Mouse (Mus musculus) cortical plate, adult 2 months (tissue): Measurements from ENCODE around the gene Tex2.

Source experiments
- CTCF ChIP-seq: fragments of 200-500 bp; IDR thresholded peaks from 2 replicates; pipeline ENCODE4 v1.5.1; 2011; ENCODE audit warnings: mild to moderate bottlenecking, control low read depth, low read length; ENCODE audit not compliant: insufficient read depth; ENCODE audit errors: extremely low read depth
- POLR2A ChIP-seq: fragments of 200-500 bp; IDR thresholded peaks from 2 replicates; pipeline ENCODE4 v1.6.1; 2011; ENCODE audit warnings: mild to moderate bottlenecking, low read length, control low read depth; ENCODE audit not compliant: insufficient read depth; ENCODE audit errors: extremely low read depth

GRCm38 (mm10) chr11:106542385-106542784, 70.8 kb downstream of the Tex2 start:
- no peak for TF ChIP-seq CTCF
- TF ChIP-seq POLR2A: no peak
